Mouse (Mus musculus) thymus, adult 2 months (tissue): ENCODE results near the gene Pbxip1. TPM values are rescaled to one million over a fixed set of nuclear protein-coding genes. Genes with fewer than 3 reads are reported as not detected.

Source experiments
- DNase-seq: peaks from one replicate; pipeline ENCODE4 v3.0.0; 2021
- H3K27ac ChIP-seq: fragments of 200-500 bp; 2 replicates; pipeline ENCODE4 v1.5.1; 2012; ENCODE audit warnings: low read length, control low read depth; ENCODE audit not compliant: control insufficient read depth, insufficient read depth
- H3K27me3 ChIP-seq: fragments of 200-500 bp; 2 replicates; pipeline ENCODE4 v1.6.1; 2012; ENCODE audit warnings: mild to moderate bottlenecking, low read length, moderate library complexity, mixed read lengths; ENCODE audit not compliant: control insufficient read depth, insufficient read depth
- H3K36me3 ChIP-seq: fragments of 200-500 bp; 2 replicates; pipeline ENCODE4 v1.6.1; 2012; ENCODE audit warnings: mild to moderate bottlenecking, low read length, moderate library complexity; ENCODE audit not compliant: control insufficient read depth, insufficient read depth
- H3K4me1 ChIP-seq: fragments of 200-500 bp; replicated peaks from 2 replicates; pipeline ENCODE4 v1.6.1; 2012; ENCODE audit warnings: low read length; ENCODE audit not compliant: control insufficient read depth, insufficient read depth
- H3K4me3 ChIP-seq: fragments of 200-500 bp; 2 replicates; pipeline ENCODE4 v1.5.1; 2012; ENCODE audit warnings: mild to moderate bottlenecking, low read length, control low read depth, moderate library complexity; ENCODE audit not compliant: control insufficient read depth, insufficient read depth
- CTCF ChIP-seq: fragments of 200-500 bp; IDR thresholded peaks from 2 replicates; pipeline ENCODE4 v1.5.1; 2012; ENCODE audit warnings: mild to moderate bottlenecking, control low read depth, low read length, moderate library complexity, borderline replicate concordance; ENCODE audit not compliant: control insufficient read depth, poor library complexity, insufficient read depth; ENCODE audit errors: extremely low read depth
- POLR2A ChIP-seq: fragments of 200-500 bp; IDR thresholded peaks from 2 replicates; pipeline ENCODE4 v1.6.1; 2012; ENCODE audit warnings: mild to moderate bottlenecking, low read length, control low read depth, moderate library complexity; ENCODE audit not compliant: control insufficient read depth, poor library complexity, insufficient read depth; ENCODE audit errors: extremely low read depth
- WGBS: fragments of 180-500 bp; shearing (Covaris S2); methylation state at CpG from one replicate; pipeline ENCODE4 v1.1.7; 2018; 5-methylcytosine and 5-hydroxymethylcytosine counted together
- polyA plus RNA-seq: library from polyadenylated mRNA; depleted of rRNA; stranded (reverse); fragments of >200 nt; gene quantifications from 2 replicates; pipeline ENCODE4 v1.2.3, GENCODE M21; 2012; rRNA removed

The Pbxip1 gene
- polyA plus RNA-seq, 1 experiment = 41.6 TPM

DNA sequence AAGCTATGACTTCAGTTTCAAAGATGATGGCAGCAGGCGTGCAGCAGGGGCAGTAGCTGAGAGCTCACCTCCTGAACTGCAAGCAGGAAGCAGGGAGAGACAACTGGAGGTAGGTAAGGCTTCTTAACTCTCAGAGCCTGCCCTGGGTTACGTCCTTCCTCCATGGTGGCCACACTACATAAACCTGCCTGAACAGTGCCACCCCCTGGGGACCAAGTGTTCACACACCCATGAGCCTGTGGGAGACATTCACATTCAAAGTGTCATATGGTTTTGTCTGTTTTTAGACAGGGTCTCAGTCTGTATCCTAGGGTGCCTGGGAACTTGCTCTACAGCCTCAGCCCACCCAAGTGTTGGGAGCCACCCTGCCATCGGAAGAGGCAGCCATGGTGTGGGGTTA, 54.3 kb downstream of the Pbxip1 start:
- DNase-seq = no peak
- H3K4me3 ChIP-seq = no peak overlapping the region
- no peaks in the 10 kb centered on the region; the same call in 1 of the 2 replicates for H3K27me3 ChIP-seq
- no peaks in the 10 kb centered on the region for H3K36me3 ChIP-seq
- 88% methylated on average over 3 of the region's 3 CpGs for WGBS
- no peak overlapping the region for H3K27ac ChIP-seq
- no peaks in the 10 kb centered on the region for H3K4me1 ChIP-seq
- TF ChIP-seq POLR2A (no peak), CTCF (no peak)

DNA sequence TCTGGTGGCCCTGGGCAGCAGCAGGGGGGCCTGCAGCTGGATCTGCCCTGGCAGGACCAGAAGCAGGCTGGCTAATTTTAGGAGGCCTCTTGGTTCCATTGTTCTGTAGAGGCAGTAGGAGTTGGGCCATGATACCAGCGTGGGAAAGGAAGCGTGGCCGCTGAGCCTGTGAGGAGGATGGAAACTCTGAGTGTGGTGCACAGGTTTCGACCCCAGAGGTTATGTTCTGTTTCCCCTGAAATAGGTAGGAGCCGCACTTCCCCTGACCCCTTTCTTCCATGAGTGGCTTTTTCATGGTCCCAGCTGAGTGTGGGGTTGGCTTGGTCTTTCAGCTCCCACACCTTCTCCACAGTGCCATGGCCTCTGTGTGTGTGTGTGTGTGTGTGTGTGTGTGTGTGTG, 55.1 kb downstream of the Pbxip1 start:
- H3K4me1 ChIP-seq = no peaks in the 10 kb centered on the region
- H3K27me3 ChIP-seq = no peaks in the 10 kb centered on the region; the same call in 1 of the 2 replicates
- DNase-seq = no peak
- WGBS = 74% methylated on average over 5 of the region's 5 CpGs
- H3K27ac ChIP-seq = no peak overlapping the region
- H3K36me3 ChIP-seq = no peaks in the 10 kb centered on the region
- H3K4me3 ChIP-seq = no peak overlapping the region
- no peak for TF ChIP-seq POLR2A
- no peak for TF ChIP-seq CTCF

DNA sequence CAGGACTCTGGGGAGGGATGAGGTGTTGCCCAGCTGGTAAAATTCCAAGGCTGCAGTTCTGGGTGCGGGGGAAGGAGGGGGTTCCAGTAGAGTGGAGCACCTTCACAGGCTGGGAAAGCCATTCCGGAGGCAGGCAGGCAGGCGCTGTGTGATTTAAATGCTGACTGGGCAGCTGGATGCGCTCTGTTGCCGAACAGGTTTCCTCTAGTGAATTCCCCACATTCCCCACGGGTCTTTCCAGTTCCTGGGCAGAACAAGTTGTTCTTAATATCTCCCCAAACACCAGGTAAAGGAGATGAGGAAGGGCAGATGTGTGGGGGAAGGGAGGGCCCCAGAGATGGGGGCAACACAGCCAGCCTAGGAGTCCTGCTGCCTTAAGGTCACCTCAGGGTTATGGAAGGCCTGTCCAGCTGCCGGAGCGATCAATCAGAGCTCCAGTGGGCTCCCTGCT, 56.2 kb downstream of the Pbxip1 start:
- no peak for DNase-seq
- no peak overlapping the region for H3K27ac ChIP-seq
- H3K36me3 ChIP-seq = no peaks in the 10 kb centered on the region
- WGBS = 82% methylated on average over 8 of the region's 8 CpGs
- H3K4me1 ChIP-seq = no peaks in the 10 kb centered on the region
- H3K4me3 ChIP-seq = no peak overlapping the region
- H3K27me3 ChIP-seq = no peaks in the 10 kb centered on the region; the same call in 1 of the 2 replicates
- no peak for TF ChIP-seq CTCF
- no peak for TF ChIP-seq POLR2A

- TF ChIP-seq CTCF (no peak), POLR2A (no peak)
- WGBS = 95% methylated on average over 5 of the region's 5 CpGs
- H3K36me3 ChIP-seq = no peaks in the 10 kb centered on the region
- no peak for DNase-seq
- H3K27me3 ChIP-seq = no peaks in the 10 kb centered on the region; the same call in 1 of the 2 replicates
- no peak overlapping the region for H3K27ac ChIP-seq
- H3K4me3 ChIP-seq = no peak overlapping the region
- no peaks in the 10 kb centered on the region for H3K4me1 ChIP-seq
These were observed 58.1 kb downstream of the Pbxip1 start for GRCm38 (mm10) chr3:89494630-89495029.

DNA sequence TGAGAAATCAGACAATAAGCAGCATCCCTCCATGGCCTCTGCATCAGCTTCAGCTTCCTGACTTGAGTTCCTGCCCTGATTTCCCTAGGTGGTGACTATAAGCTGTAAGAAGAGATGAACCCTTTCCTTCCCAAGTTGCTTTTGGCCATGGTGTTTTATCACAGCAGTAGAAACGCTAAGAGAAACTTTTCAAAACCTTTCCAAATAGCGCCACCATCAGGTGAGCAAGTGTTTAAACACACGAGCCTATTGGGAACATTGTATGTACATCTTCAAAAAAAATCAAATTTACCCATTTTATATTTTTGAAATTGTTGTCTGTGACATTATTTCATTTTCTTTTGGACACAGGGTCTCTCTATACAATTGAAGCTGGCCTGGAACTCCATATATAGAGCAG, 59.9 kb downstream of the Pbxip1 start:
- H3K4me1 ChIP-seq = no peaks in the 10 kb centered on the region
- no peaks in the 10 kb centered on the region for H3K27me3 ChIP-seq
- WGBS = 82% methylated on average over 3 of the region's 3 CpGs
- DNase-seq = no peak
- TF ChIP-seq CTCF = no peak
- TF ChIP-seq POLR2A = no peak
- no peak overlapping the region for H3K4me3 ChIP-seq
- no peaks in the 10 kb centered on the region for H3K36me3 ChIP-seq
- H3K27ac ChIP-seq = no peak overlapping the region

DNA sequence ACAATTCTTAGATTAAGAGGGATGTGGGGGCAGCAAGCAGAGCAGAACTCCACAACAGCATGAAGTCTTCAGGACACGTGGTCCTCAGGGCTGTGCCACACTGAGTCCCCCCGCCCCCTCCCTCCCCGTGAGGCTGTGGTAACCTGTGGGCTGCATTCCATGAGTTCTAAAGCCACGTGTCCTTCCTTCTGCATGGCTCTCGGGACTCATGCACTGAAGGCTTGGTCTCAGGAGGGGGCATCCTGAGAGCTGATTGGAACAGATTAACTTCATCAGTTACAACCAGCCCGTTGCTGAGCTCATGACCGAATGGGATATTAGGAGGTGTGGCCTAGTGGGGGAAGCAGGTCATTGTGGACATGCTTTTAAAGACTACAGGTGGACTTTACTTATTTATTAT, 63.2 kb downstream of the Pbxip1 start:
- Histone ChIP-seq H3K4me3 (no peak overlapping the region), H3K27me3 (no peaks in the 10 kb centered on the region), H3K4me1 (no peaks in the 10 kb centered on the region), H3K27ac (no peak overlapping the region), H3K36me3 (no peaks in the 10 kb centered on the region)
- no peak for DNase-seq
- WGBS = 51% methylated on average over 7 of the region's 7 CpGs
- TF ChIP-seq CTCF (no peak), POLR2A (no peak)

Other genes starting within 250 kb of the Pbxip1 start
- 98.8 and 117 TPM in 2 replicates for gene Gba, start 233.8 kb upstream of the Pbxip1 start, polyA plus RNA-seq
- gene Thbs3, start 221.5 kb upstream of the Pbxip1 start, polyA plus RNA-seq = 7.2 and 10.9 TPM in 2 replicates
- gene Mtx1, start 209.6 kb upstream of the Pbxip1 start, polyA plus RNA-seq = 209 and 224 TPM in 2 replicates
- 14.1 and 14.4 TPM in 2 replicates for gene Muc1, start 207.6 kb upstream of the Pbxip1 start, polyA plus RNA-seq
- gene Krtcap2, start 190.7 kb upstream of the Pbxip1 start, polyA plus RNA-seq = 171 and 183 TPM in 2 replicates
- 12.1 and 13.0 TPM in 2 replicates for gene Trim46, start 190.4 kb upstream of the Pbxip1 start, polyA plus RNA-seq
- 477 and 588 TPM in 2 replicates for gene Dpm3, start 177.3 kb upstream of the Pbxip1 start, polyA plus RNA-seq
- gene Slc50a1, start 166.1 kb upstream of the Pbxip1 start, polyA plus RNA-seq = 196 and 251 TPM in 2 replicates
- 6.3 and 9.7 TPM in 2 replicates for gene Efna1, start 155.6 kb upstream of the Pbxip1 start, polyA plus RNA-seq
- gene Efna3, start 113.7 kb upstream of the Pbxip1 start, polyA plus RNA-seq = 3.7 and 4.2 TPM in 2 replicates
- 12.5 TPM in 2 replicates for gene Efna4, start 98.7 kb upstream of the Pbxip1 start, polyA plus RNA-seq
- gene Adam15, start 86.7 kb upstream of the Pbxip1 start, polyA plus RNA-seq = 38.7 and 49.6 TPM in 2 replicates
- gene Dcst2, start 74.7 kb upstream of the Pbxip1 start, polyA plus RNA-seq = 0.36 and 0.50 TPM in 2 replicates
- 0.24 and 0.32 TPM in 2 replicates for gene Dcst1, start 71.5 kb upstream of the Pbxip1 start, polyA plus RNA-seq
- 59.8 and 64.9 TPM in 2 replicates for gene Zbtb7b, start 41.9 kb upstream of the Pbxip1 start, polyA plus RNA-seq
- 0.66 TPM in 1 of 2 replicates, not detected in the other for gene Lenep, start 33.9 kb upstream of the Pbxip1 start, polyA plus RNA-seq
- gene Flad1, start 24.8 kb upstream of the Pbxip1 start, polyA plus RNA-seq = 57.0 and 58.3 TPM in 2 replicates
- gene Cks1b, start 18.3 kb upstream of the Pbxip1 start, polyA plus RNA-seq = 104 TPM in 2 replicates
- gene Shc1, start 18.3 kb upstream of the Pbxip1 start, polyA plus RNA-seq = 89.9 and 92.1 TPM in 2 replicates
- gene Pygo2, start 6.5 kb upstream of the Pbxip1 start, polyA plus RNA-seq = 82.3 and 133 TPM in 2 replicates
- gene Pmvk, start 17.8 kb downstream of the Pbxip1 start, polyA plus RNA-seq = 20.0 and 22.6 TPM in 2 replicates
- gene Kcnn3, start 83.5 kb downstream of the Pbxip1 start, polyA plus RNA-seq = 1.6 and 2.4 TPM in 2 replicates